Mouse (Mus musculus): ENCODE measurements around the gene Rgs17.
A peak's percentile ranks its signal among the peaks of the same experiment; 100 is the strongest.
"Not testable (repeated sequence)": the region's sequence is repeated elsewhere in the genome, so short reads cannot be mapped to it uniquely, and the experiment has no call there.

Rgs17 gene

DNA sequence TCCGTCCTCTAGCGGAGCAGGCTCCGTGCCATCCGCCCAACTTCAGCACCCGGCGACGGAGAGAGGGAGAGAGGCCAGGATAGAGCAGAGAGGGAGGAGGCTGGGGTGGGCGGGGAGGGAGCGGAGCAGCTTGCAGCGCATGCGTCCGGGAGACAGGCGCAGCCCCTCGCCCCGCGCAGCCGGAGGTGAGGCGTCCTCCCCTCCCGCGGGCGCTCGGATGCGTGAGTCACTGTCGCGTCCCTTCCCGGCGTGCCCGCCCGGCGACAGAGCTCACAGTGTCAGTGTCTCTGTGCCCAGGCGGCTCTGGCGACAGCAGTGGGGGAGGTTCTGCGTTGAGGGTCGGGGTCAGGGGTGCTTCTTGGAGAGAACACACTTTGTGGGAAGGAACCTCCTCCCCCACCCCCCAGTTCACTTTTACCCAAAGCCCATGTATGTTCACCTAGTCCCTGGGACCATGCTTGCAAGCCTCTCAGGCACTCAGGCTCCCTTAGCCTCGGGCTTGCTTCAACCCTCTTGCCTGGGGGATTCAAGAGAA is at the start of gene Rgs17:
Gene Rgs17 (minus strand): TSS at position 107 of the 535 bp plus-strand sequence.
- DNase-seq = peak; percentile 4 to 35

DNA sequence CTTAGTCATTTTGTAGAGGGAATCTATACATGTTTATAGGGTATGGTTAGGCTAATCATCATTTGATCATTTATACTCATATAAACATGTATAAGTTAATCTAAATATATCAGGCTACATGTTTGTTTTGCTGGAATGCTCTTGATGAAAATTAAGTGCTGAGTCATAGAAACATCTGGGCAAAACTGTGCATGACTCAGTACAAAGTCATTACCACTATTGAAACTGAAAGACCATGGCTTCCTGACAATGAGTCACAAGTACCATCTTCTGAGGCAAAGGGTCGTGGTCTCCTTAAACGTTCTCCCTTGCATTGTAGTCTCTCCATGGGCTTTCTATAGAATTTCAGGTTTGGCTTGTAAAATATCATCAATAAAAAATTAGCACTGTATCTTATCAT is 45.5 kb upstream of the Rgs17 start:
- no peak for DNase-seq

DNA sequence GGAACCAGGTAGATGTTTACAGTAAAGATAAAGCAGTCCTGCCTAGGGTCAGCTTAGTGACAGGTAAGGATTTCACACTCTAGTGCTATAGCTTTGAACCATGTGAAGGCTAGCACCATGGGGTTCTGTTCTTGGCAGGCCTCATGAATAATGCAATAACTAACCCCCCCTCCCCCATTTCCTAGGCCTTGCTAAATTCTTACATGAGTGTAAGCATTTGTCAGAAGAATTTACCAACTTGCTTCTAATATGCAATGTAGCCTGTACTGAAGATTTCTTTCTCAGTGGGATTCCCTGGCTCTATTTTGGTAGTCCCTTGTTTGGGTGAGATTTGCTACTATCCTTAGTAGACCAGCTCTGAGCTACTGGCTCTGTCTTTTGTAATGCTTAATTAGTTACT is 31.6 kb upstream of the Rgs17 start:
- not testable (repeated sequence) for DNase-seq

DNA sequence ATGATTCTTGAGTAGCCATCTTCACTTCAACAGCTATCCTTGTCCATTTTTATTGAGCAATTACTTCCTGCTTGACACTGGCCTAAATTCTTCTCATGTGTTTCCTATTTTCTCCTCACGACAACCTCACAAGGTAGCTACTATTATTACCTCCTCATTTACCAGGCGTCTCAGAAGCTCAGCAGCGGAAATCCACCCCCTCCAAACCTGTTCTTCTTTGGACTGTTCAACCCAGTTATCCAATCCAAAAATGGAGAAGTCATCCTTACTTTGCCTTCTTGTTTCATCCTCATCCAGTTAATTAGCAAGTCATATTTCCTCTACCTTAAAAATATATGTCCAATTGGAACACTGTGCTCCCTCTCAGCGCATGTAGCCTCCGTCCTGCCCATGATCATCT is 2.1 kb upstream of the Rgs17 start:
- DNase-seq = no peak

DNA sequence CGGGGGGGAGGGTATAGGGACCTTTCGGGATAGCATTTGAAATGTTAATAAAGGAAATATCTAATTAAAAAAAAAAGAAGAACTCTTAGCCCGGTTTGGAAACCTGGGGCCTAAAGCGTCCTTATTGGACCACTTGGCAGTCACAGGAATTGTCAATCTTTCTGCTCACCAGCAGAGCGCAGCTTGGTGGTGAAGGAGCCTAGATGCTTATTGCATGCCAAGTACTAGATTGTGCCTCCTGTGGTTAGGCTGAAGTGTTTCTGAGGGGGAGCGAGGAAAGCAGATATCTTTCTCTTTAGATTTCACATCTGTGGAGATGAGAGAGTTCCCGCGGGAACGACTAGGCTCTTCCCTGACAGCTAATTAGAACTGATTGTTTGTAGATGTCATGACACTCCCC is 896 bp upstream of the Rgs17 start:
- DNase-seq = no peak

DNA sequence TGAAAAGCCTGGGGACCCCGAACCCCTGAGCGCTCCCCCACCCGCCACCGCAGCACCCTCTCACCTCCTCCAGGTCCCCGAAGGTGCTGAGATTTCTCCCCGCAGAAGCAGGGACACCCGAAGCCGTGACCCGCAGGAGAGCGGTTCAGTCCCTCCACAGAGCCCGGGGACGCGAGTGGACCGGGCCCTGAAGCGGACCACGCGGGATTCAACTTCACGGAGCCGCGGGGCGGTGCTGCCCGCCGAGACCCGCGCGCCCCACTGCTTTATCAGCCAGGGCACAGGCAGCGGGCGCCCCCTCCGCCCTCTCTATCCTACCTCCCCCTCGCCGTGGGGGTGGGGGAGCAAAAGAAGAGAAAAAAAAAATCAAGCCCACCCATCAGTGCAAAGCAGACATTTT is 429 bp downstream of the Rgs17 start:
- no peak for DNase-seq

DNA sequence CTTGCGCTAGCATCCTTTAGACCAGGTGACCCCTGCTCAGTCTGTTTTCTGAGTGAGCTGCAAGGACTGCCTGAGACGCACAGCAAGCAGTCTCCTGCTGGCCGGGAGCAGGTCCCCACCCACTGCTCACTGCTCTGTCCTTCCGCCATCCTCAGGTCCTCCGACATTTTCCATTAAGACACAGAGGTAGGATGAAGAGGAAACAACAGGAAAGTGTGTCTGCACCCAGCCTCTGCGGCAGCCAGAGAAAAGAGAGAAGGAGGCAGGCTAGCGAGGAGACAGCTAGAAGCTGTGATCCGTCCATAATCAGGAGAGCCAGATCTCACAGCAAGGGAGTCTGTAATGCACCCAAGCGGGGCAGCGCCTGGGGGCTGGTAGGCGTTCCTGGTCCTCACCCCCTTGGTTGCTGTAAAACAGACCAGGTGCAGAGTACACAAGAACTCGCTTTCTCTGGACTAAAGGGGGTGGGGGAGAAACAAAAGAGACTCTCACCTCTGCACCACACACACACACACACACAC is 1.1 kb downstream of the Rgs17 start:
- no peak for DNase-seq

DNA sequence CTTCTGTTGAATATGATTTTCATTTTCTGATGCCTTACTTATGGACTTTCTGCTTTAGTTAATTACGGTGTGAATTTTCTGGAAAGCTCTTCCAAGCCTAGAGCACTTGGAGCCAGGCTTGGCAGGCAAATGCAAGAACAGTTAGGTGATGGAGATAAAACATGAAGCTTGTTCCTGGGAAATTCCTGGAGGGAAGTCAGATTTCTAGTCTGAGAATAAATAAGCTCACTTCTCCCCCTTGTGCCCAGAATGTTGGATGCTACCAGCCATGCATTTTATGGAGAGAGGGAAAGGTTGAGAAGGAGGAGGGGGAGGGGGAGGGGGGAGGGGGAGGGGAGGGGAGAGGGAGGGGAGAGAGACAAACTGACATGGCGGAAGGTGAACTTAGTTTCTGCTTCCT is 17.8 kb downstream of the Rgs17 start:
- DNase-seq = no peak

DNA sequence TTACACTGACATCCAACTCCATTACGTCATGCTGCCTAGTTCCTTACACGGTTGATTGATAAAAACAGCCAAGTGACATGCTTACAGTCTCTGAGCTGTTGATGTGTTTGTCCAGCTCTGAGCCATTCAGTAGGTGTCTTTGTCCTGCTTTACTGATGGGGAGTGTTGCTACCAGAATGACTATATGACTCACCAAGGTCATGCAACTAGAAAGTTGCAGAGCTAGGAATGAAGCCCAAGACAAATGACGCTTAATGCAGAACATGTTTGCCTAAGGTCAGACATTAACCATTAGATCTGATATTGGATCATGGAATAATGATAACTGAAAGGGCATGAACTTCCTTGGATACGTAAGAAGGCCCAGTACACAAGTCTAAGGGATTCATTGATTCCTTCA is 20.4 kb downstream of the Rgs17 start:
- DNase-seq = no peak

DNA sequence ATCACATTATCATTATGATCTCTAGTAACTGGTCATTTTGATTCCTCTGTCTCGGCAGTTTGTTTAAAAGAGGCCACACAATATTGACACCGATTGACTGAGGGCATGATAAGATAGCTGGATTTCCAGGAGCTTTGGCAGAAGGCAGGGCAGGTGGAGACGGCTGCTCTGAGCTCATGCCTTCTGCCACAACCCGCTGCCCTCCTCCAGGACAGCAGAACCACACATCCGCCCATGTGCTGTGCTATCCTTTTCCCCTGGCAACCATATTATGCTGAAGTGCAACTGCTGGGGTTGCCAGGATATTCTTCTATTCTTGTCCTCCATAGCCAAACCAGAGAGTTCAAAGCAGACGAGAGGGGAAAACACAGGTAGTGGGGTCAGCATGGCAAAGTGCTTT is 21.5 kb downstream of the Rgs17 start:
- DNase-seq = no peak

DNA sequence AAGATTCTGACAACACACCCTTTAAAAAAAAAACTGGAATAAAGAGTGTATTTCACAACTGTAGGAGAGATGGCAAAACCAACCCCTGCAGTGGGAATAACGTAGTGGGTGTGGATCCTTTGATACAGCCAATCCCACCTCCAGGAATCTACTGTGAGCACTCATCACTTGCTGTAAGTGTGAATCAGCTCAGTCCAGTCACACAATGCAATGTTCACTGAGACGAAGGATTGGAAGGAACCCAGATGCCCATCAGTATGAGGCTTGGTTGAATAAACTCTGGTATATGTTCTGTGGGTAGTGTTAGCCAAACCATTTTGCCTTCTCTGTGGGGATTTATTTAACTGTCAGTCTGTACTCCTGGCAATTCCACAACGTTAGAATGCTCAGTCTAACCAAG is 45.1 kb downstream of the Rgs17 start:
- DNase-seq = no peak

DNA sequence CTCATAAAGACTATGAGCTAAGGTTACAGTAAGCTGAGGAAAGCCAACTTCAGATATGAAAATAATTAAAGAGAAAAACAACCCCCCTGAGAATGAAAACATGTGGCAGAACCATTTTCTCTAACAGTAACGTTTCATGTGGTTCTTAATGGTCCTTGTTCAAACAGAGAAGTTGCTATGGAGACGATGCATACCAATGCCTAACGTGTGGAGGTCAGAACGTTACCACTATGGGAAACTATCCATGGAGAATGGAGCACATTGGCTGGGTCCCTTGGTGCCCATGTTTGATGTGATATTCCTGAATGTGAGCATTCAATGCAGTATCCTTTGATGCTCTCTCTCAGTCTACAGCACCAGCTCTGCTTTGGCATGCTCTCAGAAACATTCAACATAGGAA is 51.1 kb downstream of the Rgs17 start:
- no peak for DNase-seq

DNA sequence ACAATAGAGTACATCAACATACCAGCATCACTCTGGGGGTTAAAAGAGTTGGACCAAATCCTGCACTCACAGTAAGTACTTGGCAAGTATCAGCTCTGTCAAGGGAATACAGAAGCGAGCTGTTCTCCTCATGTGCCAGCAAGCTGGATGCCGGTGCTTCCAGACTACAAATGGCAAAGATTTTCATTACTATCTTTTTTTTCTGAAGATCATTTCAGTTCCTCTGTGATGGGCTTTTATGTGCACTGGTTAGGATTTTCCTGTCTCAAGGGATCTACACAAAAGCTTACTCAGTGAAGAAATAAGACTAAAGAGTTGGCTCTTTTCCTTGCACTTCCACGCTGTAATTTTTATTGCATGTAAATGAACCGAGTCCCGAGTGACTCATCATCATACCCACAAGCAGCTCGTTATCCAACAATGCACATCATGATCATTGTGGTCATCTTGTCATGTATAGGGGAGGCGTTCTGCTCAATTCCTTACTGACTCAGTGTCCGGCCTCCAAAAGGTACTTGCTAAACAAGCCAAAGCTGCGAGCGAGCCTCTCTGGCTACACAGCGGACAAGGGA is 54.1 kb downstream of the Rgs17 start:
- no peak for DNase-seq

DNA sequence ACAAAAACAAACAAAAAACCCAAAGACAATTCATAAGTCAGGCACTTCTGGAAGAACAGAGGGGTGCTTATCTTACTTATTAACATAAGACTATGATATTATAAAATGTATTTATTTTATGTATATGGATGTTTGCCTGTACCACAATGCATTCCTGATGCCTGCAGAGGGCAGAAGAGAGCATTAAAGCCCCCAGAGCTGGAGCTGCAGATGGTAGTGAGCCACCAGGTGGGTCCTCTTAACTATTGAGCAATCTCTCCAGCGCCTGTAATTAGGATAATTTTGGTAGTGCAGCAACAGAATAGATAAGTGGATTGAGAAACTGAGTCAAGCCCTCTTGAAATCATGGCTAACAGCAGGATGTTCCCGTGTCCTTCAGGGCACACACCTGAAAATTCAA is 56.2 kb downstream of the Rgs17 start:
- DNase-seq = no peak

DNA sequence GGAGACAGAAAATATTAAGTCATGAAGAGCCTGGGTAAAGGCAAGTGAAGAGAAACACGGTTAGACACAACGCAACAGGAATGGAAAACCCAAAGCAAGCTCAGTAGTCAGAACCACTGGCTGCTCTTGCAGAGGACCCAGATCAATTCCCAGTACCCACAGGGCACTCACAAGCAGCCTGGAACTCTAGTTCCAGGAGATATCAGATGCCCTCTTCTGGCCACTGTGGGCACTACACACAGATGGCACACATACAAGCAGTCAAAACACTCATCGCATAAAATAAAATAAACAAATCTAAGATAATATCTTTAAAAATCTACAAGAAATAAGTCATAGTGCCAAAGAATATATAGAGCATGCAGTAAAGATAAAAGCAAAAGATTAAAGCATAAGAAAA is 59.5 kb downstream of the Rgs17 start:
- DNase-seq = no peak

DNA sequence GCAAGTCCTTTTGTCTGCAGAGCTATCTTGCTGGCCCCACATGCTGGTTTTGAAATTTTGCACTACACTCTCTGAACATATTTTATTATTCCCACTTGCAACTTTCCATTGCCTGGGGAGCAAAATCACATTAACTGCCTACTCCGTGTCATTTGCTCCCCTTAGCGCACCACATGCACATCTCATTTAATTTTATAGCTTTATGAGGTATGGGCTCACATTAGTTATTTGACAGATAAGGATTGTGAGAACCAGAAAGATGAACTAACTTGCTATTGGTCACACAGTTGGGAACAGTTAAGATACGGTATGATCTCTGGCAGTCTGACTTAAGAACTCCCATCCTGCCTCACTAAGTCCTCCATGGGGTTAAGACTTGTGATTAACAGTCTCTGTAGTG is 61.4 kb downstream of the Rgs17 start:
- DNase-seq = no peak

DNA sequence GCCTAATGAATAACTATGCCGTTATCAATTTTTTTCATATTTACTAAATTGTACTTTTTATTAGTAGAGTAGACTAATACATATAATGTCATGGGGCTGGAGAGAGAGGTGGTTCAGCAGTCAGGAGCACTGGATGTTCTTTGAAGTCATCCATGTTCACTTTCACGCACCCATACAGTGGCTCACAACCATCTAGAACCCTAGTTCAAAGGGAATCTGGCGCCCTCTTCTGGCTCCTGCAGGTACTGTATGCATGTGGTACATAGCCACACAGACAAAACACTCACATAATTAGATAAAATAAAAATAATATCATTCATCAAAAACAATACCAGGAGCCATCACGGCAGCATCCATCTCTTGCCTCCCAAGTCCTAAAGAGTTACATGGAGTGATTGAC is 62.5 kb downstream of the Rgs17 start:
- peak in 1 of 2 experiments; percentile 35 for DNase-seq

DNA sequence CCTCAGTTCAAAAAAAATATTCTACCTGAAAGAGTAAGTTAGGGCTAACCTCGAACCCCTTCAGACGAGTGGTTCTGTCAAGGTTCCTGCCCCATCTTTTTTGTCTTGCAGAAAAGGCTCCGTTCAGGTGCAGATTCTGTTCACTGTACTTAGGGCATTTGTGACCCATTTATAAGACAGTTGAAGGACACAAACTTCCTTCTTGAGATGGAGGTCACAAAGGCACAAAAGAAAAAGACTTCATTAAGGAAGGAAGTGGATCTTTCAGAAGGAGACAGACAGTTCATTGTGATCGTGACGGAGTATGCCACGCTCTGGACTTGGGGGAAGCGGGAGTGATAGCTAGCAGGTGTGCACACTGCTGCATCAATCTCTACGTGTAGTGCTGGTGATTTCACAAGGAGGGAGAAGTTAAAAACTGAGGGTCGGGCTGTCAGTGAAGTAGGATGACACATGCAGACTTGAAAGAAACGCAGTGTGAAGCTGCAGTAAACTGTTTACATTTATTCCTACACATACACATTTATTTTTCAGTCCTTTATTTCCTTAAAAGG is 64.1 kb downstream of the Rgs17 start:
- no peak for DNase-seq

DNA sequence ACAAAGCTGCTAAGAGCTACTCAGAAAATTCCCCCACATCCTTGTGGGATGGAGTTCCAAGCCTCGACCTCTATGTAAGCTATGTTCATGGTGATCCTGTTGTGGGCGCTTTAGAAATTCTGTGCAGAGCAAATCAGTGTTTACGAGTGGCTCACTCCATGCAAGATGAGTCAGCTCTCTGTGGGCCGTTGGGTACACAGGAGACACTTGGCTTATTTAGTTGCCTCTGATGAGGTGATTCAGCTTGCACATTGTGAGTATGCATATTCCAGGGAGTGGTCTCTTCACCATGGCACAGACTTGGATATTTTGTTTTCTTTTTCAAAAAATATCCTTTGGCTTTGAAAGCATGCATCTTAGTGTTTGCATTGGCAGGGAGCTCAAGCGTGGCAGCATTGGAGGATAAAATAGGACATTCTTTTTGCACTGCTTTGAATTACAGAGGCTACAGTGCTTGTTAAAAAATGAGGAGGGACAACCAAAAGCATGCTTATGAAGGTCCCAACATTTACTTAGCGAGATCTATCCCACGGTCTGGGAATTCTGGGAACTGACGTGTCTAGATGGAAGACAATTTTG is 68.8 kb downstream of the Rgs17 start:
- no peak for DNase-seq

DNA sequence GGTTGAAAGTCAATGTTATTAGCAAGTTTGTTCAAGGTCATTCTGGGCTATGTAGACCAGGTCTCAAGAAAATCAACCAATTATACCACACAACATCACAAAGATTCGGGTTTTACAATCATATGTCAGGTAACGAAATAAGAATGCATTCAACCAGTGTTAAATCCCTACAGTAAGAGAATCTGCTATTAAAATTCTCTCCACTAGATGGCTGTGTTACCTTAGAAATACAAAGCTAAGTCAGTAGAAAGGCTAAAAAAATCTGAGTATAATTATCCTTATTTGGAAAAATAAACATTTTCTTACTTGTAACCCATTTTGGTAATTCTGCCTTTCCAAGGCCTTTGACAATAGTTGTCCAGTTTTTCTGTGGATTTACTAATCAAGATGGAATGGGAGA is 75.3 kb downstream of the Rgs17 start:
- DNase-seq = no peak

DNA sequence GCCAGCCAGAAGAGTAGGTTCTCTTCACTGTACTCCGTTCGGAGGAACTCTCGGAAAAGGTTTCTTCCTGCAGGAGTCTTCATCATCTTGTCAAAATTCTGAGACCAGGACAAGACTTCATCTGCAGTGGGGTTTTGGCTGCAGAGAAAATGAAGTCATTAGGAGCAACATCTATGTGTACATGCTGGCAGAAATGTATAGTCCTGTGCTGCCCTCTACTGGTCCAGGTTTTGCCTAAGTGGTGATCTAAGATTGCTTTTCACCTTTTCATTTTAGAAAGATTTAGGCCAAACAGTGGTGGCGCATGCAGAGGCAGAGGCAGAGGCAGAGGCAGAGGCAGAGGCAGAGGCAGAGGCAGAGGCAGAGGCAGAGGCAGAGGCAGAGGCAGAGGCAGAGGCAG is 80.8 kb downstream of the Rgs17 start:
- peak; percentile 48 to 82 for DNase-seq

DNA sequence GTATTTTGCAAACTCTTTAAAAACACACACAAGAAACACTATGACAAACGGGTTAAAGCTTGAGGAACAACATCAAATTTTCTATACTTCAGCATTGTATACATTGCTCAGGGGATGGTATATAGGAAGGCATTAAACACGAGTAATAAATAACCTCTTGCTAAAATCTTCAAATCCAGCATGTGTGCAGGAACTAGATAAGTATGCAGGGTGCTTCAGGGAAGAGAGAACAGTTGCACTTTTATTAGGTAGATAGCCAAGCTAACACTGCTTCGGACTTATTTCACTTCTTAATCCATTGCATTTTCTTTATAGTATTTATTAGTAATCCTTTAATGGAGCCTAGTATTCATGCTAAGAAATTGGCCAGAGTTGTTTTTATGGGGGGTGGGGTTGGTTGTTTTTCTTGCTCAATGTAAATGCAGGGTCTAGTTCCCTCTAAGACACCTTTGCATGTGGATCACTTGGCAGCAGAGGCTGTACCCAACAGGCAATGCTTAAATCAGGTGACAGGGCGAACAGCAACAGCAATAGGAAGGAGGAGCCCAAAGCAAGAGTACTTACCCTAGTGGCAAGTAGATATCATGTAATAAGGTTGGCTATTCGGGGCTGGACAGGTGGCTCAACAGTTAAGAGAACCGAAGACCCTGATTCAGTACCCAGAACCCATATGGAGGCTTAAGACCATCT is 95.7 kb downstream of the Rgs17 start:
- no peak for DNase-seq

DNA sequence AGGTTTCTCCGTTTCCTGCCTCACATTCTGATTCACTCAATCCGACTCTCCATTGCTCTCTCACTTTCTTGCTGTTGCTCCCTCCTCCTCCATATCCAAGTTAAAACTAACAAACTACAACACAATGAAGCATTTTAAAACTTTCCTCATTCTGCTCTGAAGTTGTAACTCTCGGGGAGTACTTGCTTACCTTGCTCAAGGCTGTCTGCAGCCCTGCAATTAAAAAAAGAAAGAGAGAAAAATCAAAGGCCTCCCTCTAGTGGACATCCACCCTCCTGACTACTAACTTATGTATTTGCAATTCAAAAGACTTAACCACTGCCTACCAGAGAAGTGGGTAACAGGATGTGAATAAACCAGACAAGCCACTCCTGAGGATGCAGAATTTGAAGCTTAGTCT is 97.4 kb downstream of the Rgs17 start:
- DNase-seq = peak in 1 of 2 experiments; percentile 64
